Mouse (Mus musculus) small intestine, adult 2 months (tissue): ENCODE data around the gene Syne3.

ENCODE experiments used
- CTCF ChIP-seq: fragments of 200-500 bp; IDR thresholded peaks from 2 replicates; pipeline ENCODE4 v1.5.1; 2012; ENCODE audit warnings: low read depth, mild to moderate bottlenecking, control low read depth, inconsistent platforms, low read length, moderate library complexity, mixed read lengths; ENCODE audit not compliant: insufficient replicate concordance, insufficient read length; ENCODE audit errors: extremely low read depth
- POLR2A ChIP-seq: fragments of 200-500 bp; IDR thresholded peaks from 2 replicates; pipeline ENCODE4 v1.6.1; 2012; ENCODE audit warnings: low read depth, mild to moderate bottlenecking, control low read depth, inconsistent platforms, low read length, moderate library complexity

GRCm38 (mm10) chr12:105013065-105013464 is 3.5 kb upstream of the Syne3 start:
- TF ChIP-seq CTCF (no peak), POLR2A (no peak)
